Mouse (Mus musculus) T-helper 17 cell (primary cell): ENCODE results near the gene Zbtb40.

Experiments
- in situ Hi-C, 2 experiments: fragments of 300-600 bp; cut with MboI, MseI; formaldehyde crosslinking; loops; 1 replicate in 1 of 2; 2 replicates in 1 of 2; pipeline ENCODE4 v1.15.1; 2025; ENCODE audit warnings: high pct_unique_total_duplicates in 2 of 2

Gene Zbtb40

GRCm38 (mm10) chr4:136937935-136938334 lies 110.7 kb downstream of the Zbtb40 start:
- in situ Hi-C loops, result loop anchor here in 1 of 2 experiments (25.0 kb wide), 1 partner anchor 1574 kb away; no protein-coding TSS in a partner anchor

DNA sequence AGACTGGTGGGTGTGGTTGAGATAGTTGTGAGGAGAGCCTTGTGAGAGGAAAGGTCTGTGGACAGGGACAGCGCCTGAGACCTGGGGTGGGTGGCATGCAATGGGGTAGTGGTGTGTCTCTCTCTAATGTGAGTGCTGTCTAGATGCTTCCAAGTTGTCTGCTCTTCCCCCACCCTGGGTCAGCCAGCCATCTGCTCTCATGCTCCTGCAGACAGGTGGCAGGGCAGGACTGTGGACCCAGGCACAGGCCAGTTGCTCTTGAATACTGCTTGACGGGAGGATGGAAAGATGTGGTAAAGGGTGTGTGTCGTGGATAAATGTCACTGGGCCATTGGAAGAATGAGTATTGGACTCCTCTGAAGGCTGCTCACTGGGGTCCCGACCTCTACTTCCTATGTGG lies 111.3 kb downstream of the Zbtb40 start:
- in situ Hi-C loops, result loop anchor here in 1 of 2 experiments (25.0 kb wide), 1 partner anchor 1575 kb away; no protein-coding TSS in a partner anchor

DNA sequence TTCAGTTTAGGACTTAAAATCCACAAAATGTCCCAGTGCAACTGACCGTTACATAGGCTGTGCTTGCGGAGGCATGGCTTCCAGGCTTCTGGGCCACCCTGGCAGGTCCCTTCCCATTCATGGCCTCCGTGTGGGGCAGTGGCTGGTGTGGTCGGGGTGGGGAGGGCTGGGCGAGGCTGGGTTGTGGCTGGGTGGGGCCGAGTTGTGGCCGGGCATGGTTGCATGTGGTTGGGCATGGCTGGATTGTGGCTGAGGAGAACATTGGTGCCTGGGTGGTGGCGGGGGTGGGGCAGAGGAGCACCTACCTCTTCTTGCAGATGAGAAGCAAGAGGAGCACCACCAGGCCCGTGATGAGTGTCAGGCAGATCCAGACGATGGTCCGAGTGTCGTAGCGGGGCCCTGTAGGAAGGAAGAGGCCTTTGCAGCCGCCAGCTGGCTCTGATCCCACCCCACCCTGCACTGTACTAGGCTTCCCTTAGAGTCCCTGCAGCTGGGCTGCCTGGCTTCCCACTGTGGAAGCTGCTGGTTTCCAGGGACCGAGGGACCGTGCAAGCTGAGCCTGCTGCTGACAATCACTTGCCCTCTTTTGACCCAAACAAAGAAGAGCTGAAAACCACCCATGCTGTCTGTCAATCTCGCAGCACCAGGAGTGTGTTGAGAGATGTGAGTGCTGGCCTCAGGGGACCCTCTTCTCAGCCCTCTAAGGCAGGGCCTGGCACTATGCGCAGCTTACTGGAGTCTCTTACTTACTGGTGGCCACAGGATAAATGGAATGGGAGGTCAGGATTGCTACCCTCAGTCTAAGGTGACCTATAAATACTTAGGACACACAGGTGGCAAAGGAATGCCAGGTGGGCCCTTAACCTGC lies 113.6 kb downstream of the Zbtb40 start:
- in situ Hi-C loops, result loop anchor here in 1 of 2 experiments (25.0 kb wide), 1 partner anchor 1577 kb away; no protein-coding TSS in a partner anchor

DNA sequence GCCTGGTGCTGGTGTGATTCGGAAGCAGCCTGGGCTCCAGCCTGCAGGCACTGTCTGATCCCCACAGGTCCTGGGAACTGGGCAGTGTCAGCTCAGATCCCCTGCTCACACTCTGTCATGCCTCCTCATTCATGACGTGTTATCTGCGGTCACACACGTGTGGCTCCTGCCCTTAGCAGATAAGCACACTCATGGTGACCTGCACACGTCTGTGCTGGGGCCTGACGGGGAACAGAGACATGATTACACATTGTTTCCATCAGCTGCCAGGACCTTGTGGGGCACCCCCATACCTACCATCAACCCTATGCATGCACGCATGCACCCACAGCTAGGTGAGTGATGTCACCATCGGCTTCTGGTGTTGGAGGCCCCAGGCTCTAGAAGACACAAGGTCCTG lies 118.1 kb downstream of the Zbtb40 start:
- in situ Hi-C loops, result loop anchor here in 1 of 2 experiments (25.0 kb wide), 1 partner anchor 1582 kb away; no protein-coding TSS in a partner anchor
